In the genomic region with DNA sequence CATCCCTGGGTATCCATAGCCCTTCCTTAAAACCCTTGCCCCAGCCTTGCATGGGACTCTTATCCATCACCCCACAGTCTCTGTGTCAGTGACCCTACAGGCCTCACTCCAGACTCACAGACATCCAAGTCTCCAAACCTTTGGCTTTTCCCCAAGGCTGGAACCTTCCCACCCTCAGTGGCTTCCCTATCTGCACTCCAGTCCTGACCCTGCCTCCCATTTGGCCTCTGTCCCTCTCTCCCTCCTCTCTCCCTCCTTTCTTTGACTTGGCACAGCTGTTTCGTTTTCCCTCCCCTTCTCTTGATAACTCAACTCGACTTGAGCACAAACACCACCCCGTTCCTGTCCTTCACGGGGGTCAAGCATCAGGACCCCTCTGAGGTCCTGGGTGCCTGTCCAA, we compare ENCODE assay signal across 17 mouse cellular contexts. TPM values are rescaled to one million over a fixed set of nuclear protein-coding genes. Genes with fewer than 3 reads are reported as not detected.
A peak's percentile ranks its signal among the peaks of the same experiment; 100 is the strongest.
DNase-seq lines count a peak whose midpoint lies in the region; ATAC-seq and TF ChIP-seq lines count a peak whose summit lies in the region.
"Had no signal": no experiment of that assay in that cellular context is flagged by ENCODE, and none has a peak within 500 bp of the region (broad histone marks: within the 10 kb centered on the region; RNA-seq: fewer than 3 reads in every experiment).

No protein-coding gene starts in this region.

- H3K9me3 ChIP-seq in kidney, embryonic 16.5 days (ENCODE audit: low read length): peaks cover 2% of the 10 kb centered on the region; the same call in 1 of the 2 replicates
- no peaks in the 10 kb centered on the region for H3K9me3 ChIP-seq in lung, embryonic 16.5 days (ENCODE audit: control insufficient read depth, low read length)
- H3K9me3 ChIP-seq: embryonic facial prominence, embryonic 13.5 days; forebrain, embryonic 13.5 days; heart, embryonic 15.5 days; limb, embryonic 13.5 days had no signal

- intact Hi-C loops in gastrocnemius, adult 2 months (cut with DNase I): no loop called here
- intact Hi-C loops in heart, postnatal 14 days (cut with DNase I): loop anchor here (5.0 kb wide), 1 partner anchor 38 kb away; no protein-coding TSS in a partner anchor
- intact Hi-C loops in left cerebral cortex, postnatal 36 days (cut with DNase I): no loop called here

- peak; percentile 56 for DNase-seq in kidney, adult 11 months
- peak; percentile 73 for DNase-seq in gastrocnemius, adult 2 months
- peak; percentile 76 to 82 for DNase-seq in heart, postnatal 14 days
- DNase-seq in left cerebral cortex, postnatal 36 days (ENCODE audit: low spot score in 2 of 2): no peak
- DNase-seq in thymus, postnatal 25 days: no peak
- DNase-seq: cerebellum, postnatal 36 days had no signal

- H3K9ac ChIP-seq in kidney, embryonic 16.5 days (replicated peaks; ENCODE audit: low read length): no peak overlapping the region
- H3K9ac ChIP-seq in lung, embryonic 16.5 days (ENCODE audit: low read length): no peak overlapping the region
- H3K9ac ChIP-seq: embryonic facial prominence, embryonic 13.5 days; forebrain, embryonic 13.5 days; heart, embryonic 15.5 days; limb, embryonic 13.5 days had no signal

- no peaks in the 10 kb centered on the region for H3K36me3 ChIP-seq in kidney, embryonic 16.5 days (ENCODE audit: insufficient read depth, low read length)
- no peaks in the 10 kb centered on the region for H3K36me3 ChIP-seq in lung, embryonic 16.5 days (ENCODE audit: control insufficient read depth, insufficient read depth, low read length)
- H3K36me3 ChIP-seq: embryonic facial prominence, embryonic 13.5 days; heart, embryonic 15.5 days; limb, embryonic 13.5 days had no signal

- H3K27me3 ChIP-seq in kidney, embryonic 16.5 days (ENCODE audit: insufficient read depth, low read length): no peaks in the 10 kb centered on the region
- H3K27me3 ChIP-seq in lung, embryonic 16.5 days (ENCODE audit: control insufficient read depth, insufficient read depth, low read depth, low read length): no peaks in the 10 kb centered on the region
- H3K27me3 ChIP-seq: embryonic facial prominence, embryonic 13.5 days; forebrain, embryonic 13.5 days had no signal

- H3K4me1 ChIP-seq in kidney, embryonic 16.5 days (ENCODE audit: insufficient read depth, low read length): no peaks in the 10 kb centered on the region
- H3K4me1 ChIP-seq in lung, embryonic 16.5 days (replicated peaks; ENCODE audit: control insufficient read depth, insufficient read depth, low read length): peaks cover 15% of the 10 kb centered on the region

- no peak overlapping the region for H3K4me3 ChIP-seq in kidney, embryonic 16.5 days (ENCODE audit: low read length)
- H3K4me3 ChIP-seq in gastrocnemius, adult 2 months: no peak overlapping the region
- no peak overlapping the region for H3K4me3 ChIP-seq in lung, embryonic 16.5 days (ENCODE audit: low read length)
- H3K4me3 ChIP-seq: embryonic facial prominence, embryonic 13.5 days; forebrain, embryonic 13.5 days; heart, embryonic 15.5 days; limb, embryonic 13.5 days had no signal

- WGBS in kidney, embryonic 16.5 days: 25% methylated on average over 4 of the region's 4 CpGs
- 15% methylated on average over 4 of the region's 4 CpGs for WGBS in lung, embryonic 16.5 days

- H3K4me2 ChIP-seq in kidney, embryonic 16.5 days (replicated peaks; ENCODE audit: low read depth, low read length): no peak overlapping the region
- H3K4me2 ChIP-seq in lung, embryonic 16.5 days (ENCODE audit: low read depth, low read length): no peak overlapping the region
- H3K4me2 ChIP-seq: embryonic facial prominence, embryonic 13.5 days; forebrain, embryonic 13.5 days; heart, embryonic 15.5 days; limb, embryonic 13.5 days had no signal

- no peak for TF ChIP-seq CTCF in gastrocnemius, adult 2 months (IDR thresholded peaks at IDR 0.05)

- ATAC-seq in kidney, embryonic 16.5 days (ENCODE audit: low FRiP score, low TSS enrichment): no peak
- 0 out of 2 replicates have a peak, but pooled peaks have one; percentile 21 for ATAC-seq in lung, embryonic 16.5 days (ENCODE audit: low read depth)
- ATAC-seq: activated CD4-positive, CD25-positive, alpha-beta regulatory T cell, adult 4 months; forebrain, embryonic 13.5 days; inflammation-experienced regulatory T-cells, adult 6 months had no signal

- no peak overlapping the region for H3K27ac ChIP-seq in kidney, embryonic 16.5 days (ENCODE audit: low read length)
- H3K27ac ChIP-seq in gastrocnemius, adult 2 months: peak overlapping the region; percentile 46; the same call in 1 of the 2 replicates
- no peak overlapping the region for H3K27ac ChIP-seq in lung, embryonic 16.5 days (ENCODE audit: low read length)
- H3K27ac ChIP-seq: embryonic facial prominence, embryonic 13.5 days; forebrain, embryonic 13.5 days; heart, embryonic 15.5 days; limb, embryonic 13.5 days; macrophage; stomach, postnatal 0 days had no signal

RNA-seq across cellular contexts. Expression of gene Tnxb, which starts 20.1 kb away (rescaled TPM):
- polyA plus RNA-seq in kidney, embryonic 16.5 days (2015; fragmentation: Nextera tagmentation; extraction: Ambion mirVana): 0.51 and 0.52 TPM in 2 replicates
- 10 to 100 TPM; 30.7 to 41.6 TPM for total RNA-seq in gastrocnemius, adult 2 months (2021)
- 10 to 100 TPM; 48.6 to 56.7 TPM for total RNA-seq in heart, postnatal 14 days (2021)
- polyA plus RNA-seq in lung, embryonic 16.5 days (2015; fragmentation: Nextera tagmentation; extraction: Ambion mirVana): 0.62 and 1.1 TPM in 2 replicates
- total RNA-seq in left cerebral cortex, postnatal 36 days (2021): 1 to 10 TPM; 1.5 to 2.0 TPM
- total RNA-seq: neutrophil, adult 5-6 weeks had no signal
- polyA plus RNA-seq: activated CD4-positive, CD25-positive, alpha-beta regulatory T cell, adult 4 months; inflammation-experienced regulatory T-cells, adult 6 months; macrophage had no signal

RNA-seq across cellular contexts. Expression of gene Atf6b, which starts 43.5 kb away (rescaled TPM):
- 103 and 106 TPM in 2 replicates for polyA plus RNA-seq in kidney, embryonic 16.5 days (2015; fragmentation: Nextera tagmentation; extraction: Ambion mirVana)
- 1 to 10 TPM; 7.1 to 9.1 TPM for total RNA-seq in gastrocnemius, adult 2 months (2021)
- 10 to 100 TPM; 18.0 to 19.0 TPM for total RNA-seq in heart, postnatal 14 days (2021)
- 77.5 and 80.0 TPM in 2 replicates for polyA plus RNA-seq in lung, embryonic 16.5 days (2015; fragmentation: Nextera tagmentation; extraction: Ambion mirVana)
- 10 to 100 TPM; 63.9 to 66.4 TPM for total RNA-seq in left cerebral cortex, postnatal 36 days (2021)

RNA-seq across cellular contexts. Expression of gene Fkbpl, which starts 45.9 kb away (rescaled TPM):
- polyA plus RNA-seq in kidney, embryonic 16.5 days (2015; fragmentation: Nextera tagmentation; extraction: Ambion mirVana): 17.5 and 17.7 TPM in 2 replicates
- 1 to 10 TPM; 4.5 to 9.3 TPM for total RNA-seq in gastrocnemius, adult 2 months (2021)
- total RNA-seq in heart, postnatal 14 days (2021): 1 to 10 TPM; 8.2 to 8.3 TPM
- polyA plus RNA-seq in lung, embryonic 16.5 days (2015; fragmentation: Nextera tagmentation; extraction: Ambion mirVana): 15.2 and 17.5 TPM in 2 replicates
- total RNA-seq in left cerebral cortex, postnatal 36 days (2021): 10 to 100 TPM; 12.3 to 14.1 TPM

RNA-seq across cellular contexts. Expression of gene C4b, which starts 53.2 kb away (rescaled TPM):
- 0.78 and 1.5 TPM in 2 replicates for polyA plus RNA-seq in kidney, embryonic 16.5 days (2015; fragmentation: Nextera tagmentation; extraction: Ambion mirVana)
- 1 to 10 TPM; 2.4 to 3.4 TPM for total RNA-seq in gastrocnemius, adult 2 months (2021)
- 10 to 100 TPM; 17.9 to 21.3 TPM for total RNA-seq in heart, postnatal 14 days (2021)
- 0.14 and 0.70 TPM in 2 replicates for polyA plus RNA-seq in lung, embryonic 16.5 days (2015; fragmentation: Nextera tagmentation; extraction: Ambion mirVana)
- total RNA-seq in left cerebral cortex, postnatal 36 days (2021): 10 to 100 TPM in 1 of 2 experiments, 1 to 10 TPM in 1; 8.3 to 11.4 TPM
- polyA plus RNA-seq: activated CD4-positive, CD25-positive, alpha-beta regulatory T cell, adult 4 months; embryonic facial prominence, embryonic 13.5 days; forebrain, embryonic 13.5 days had no signal

Comparison
In these comparisons a context has a peak if more than half of its experiments do, and no peak if none do; other contexts are left out.
1. DNase-seq: peak in kidney, adult 11 months (single experiment), gastrocnemius, adult 2 months (single experiment) and heart, postnatal 14 days (2 of 2); none in left cerebral cortex, postnatal 36 days (0 of 2) and thymus, postnatal 25 days (single experiment).
2. RNA of gene Tnxb, which starts 20.1 kb away (total RNA-seq): 48.6 to 56.7 TPM in heart, postnatal 14 days and 30.7 to 41.6 TPM in gastrocnemius, adult 2 months; 1.5 to 2.0 TPM in left cerebral cortex, postnatal 36 days; every median in the first group is over 10 times any median in the second.